Mouse (Mus musculus): Measurements from ENCODE around the gene Brd3.

- TF ChIP-seq ZC3H11A (IDR thresholded peaks at IDR 0.05; ENCODE audit: borderline replicate concordance, low read depth, low read length): no peak
- TF ChIP-seq ZNF384 (IDR thresholded peaks at IDR 0.05; ENCODE audit: low read depth, low read length): no peak
- no peak for TF ChIP-seq MAFK (IDR thresholded peaks at IDR 0.05; ENCODE audit: insufficient read depth, low read depth, low read length)
- no peak for TF ChIP-seq CHD2 (IDR thresholded peaks at IDR 0.05; ENCODE audit: low read depth, low read length)
- TF ChIP-seq HCFC1 (IDR thresholded peaks at IDR 0.05; ENCODE audit: borderline replicate concordance, insufficient read depth, low read length): no peak
These were observed 19.1 kb downstream of the Brd3 start for GRCm38 (mm10) chr2:27488362-27488761.
